Mouse (Mus musculus) natural killer cell, adult 2 months (primary cell): ENCODE results near the gene Slc30a10.

Source experiments
- DNase-seq, 2 experiments: peaks; one replicate each; pipeline ENCODE4 v3.0.0; 2022; ENCODE audit warnings: low spot score in 2 of 2

Gene Slc30a10

DNA sequence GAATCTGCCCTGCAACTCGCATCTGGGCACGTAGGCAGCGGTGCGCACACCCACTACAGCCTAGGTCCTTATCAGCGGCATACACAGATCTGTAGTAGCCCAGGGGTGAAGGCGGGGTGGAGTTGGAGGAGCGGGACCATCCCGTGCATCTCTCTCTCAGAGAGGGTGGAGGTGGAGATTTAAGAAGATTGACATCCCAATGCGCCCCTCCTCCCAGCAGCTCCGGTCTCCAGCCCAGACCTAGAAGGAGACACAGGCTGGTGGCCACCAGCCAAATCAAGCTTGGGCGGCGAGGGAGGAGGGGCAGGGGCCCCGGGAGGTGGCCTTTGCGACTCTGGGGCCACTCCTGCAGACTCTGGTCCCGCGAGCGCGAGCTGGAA lies at the start of gene Slc30a10:
Gene Slc30a10 (plus strand): TSS at position 274 of the 380 bp plus-strand sequence.
- no peak for DNase-seq

- DNase-seq = no peak
Measured at GRCm38 (mm10) chr1:185405921-185406320, 48.7 kb upstream of the Slc30a10 start.

- DNase-seq = no peak
Measured at GRCm38 (mm10) chr1:185409831-185410230, 44.8 kb upstream of the Slc30a10 start.

GRCm38 (mm10) chr1:185418011-185418410 lies 36.6 kb upstream of the Slc30a10 start:
- no peak for DNase-seq

GRCm38 (mm10) chr1:185419805-185420204 lies 34.8 kb upstream of the Slc30a10 start:
- no peak for DNase-seq

- no peak for DNase-seq
Measured at GRCm38 (mm10) chr1:185420776-185421175, 33.9 kb upstream of the Slc30a10 start.

- no peak for DNase-seq
Measured at GRCm38 (mm10) chr1:185426583-185426982, 28.1 kb upstream of the Slc30a10 start.

DNA sequence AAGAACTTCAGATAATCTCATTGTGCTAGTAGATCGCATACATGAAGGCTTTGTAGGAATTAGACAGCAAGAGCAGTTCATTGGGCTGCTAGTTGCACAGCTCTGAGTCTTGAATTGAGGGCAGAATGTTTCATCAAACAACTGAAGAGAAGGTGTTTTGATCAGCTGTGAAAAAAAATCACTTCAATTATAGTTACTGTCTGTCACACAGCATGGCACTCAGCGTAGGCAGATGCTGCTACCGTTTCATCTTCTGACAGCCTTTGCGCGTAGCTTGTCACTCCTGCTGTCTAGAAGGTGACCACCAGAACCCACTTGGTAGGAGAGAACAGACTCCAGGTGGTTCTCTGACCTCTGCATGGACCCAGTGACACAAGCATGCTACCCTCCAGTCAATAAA lies 24.2 kb upstream of the Slc30a10 start:
- no peak for DNase-seq

DNA sequence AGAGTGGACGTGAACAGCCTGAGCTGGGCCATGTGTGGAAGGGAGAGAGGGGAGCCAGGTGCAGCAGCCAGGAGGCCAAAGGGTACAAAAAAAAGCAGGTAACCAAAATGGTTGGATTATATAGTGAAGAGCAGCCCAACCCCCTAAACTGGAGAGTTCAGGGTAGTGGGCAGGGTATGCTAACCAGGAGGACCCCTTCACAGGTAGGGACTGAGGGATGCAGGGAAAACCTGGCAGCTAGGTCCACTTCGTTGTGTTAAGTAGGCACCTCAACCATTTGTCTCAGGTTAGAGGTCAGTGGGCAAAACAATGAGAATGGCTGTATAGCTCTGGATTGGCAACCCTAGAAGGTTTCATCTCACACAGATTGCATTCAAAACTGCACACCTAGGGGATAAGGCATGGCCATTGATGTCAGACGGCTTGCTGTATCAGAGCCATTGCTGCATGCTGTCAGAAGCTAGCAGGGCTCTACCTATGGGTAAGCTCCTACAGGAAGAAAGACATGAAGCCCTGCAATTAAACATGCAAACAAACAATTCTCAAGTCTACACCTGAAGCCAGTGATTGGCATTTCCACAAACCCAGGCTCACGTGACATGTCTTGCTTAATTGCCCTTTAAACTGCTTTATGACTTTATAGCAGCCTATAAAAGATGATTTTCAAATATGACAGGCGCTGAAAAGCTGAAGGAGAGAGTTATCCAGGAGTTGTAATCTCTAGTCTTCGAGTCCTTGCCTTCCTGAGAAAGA lies 23.2 kb upstream of the Slc30a10 start:
- no peak for DNase-seq

GRCm38 (mm10) chr1:185431998-185432317 lies 22.7 kb upstream of the Slc30a10 start:
- no peak for DNase-seq

GRCm38 (mm10) chr1:185433112-185433511 lies 21.5 kb upstream of the Slc30a10 start:
- no peak for DNase-seq

GRCm38 (mm10) chr1:185438841-185439580 lies 15.6 kb upstream of the Slc30a10 start:
- no peak for DNase-seq

- no peak for DNase-seq
Measured at GRCm38 (mm10) chr1:185441703-185442472, 12.8 kb upstream of the Slc30a10 start.

DNA sequence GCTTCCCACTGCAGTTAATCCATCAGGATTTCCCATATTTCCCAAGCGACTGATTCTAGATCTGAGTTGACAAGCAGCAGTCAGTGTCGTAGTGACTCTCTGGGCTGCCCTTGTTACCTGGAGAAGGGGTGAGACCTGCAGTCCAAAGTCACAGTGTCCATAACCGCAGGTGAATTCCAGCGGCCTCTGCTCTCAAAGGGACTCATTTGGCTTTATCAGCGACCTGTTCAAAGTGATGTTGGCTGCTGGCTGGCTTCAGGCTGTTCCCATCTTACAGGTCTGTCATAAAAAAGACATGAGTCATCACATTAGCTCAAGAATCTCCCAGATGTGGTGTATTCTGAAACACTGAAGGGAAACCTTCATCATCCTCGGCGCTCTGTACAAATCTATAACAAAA lies 5.7 kb upstream of the Slc30a10 start:
- DNase-seq = no peak

- DNase-seq = no peak
Measured at GRCm38 (mm10) chr1:185449727-185450126, 4.9 kb upstream of the Slc30a10 start.

DNA sequence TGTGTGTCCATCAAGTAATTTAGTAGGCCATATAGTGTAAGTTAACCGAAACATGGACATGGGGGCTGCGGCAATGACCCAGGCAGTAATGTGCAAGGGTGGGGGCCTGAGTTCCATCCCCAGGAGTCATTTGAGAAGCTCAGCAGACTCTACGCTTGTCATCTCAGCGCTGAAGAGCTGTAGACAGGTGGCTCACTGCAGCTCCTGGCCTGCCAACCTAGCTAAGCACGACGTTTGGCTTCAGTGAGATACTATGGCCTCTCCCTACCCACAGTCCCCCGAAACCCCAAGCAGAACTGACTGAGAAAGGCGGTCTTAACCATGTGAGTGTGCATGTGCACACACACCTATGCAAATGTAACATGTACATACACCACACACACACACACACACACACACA lies 3.6 kb upstream of the Slc30a10 start:
- no peak for DNase-seq

GRCm38 (mm10) chr1:185451495-185451894 lies 3.2 kb upstream of the Slc30a10 start:
- DNase-seq = no peak

- no peak for DNase-seq
Measured at GRCm38 (mm10) chr1:185452461-185452860, 2.2 kb upstream of the Slc30a10 start.

DNA sequence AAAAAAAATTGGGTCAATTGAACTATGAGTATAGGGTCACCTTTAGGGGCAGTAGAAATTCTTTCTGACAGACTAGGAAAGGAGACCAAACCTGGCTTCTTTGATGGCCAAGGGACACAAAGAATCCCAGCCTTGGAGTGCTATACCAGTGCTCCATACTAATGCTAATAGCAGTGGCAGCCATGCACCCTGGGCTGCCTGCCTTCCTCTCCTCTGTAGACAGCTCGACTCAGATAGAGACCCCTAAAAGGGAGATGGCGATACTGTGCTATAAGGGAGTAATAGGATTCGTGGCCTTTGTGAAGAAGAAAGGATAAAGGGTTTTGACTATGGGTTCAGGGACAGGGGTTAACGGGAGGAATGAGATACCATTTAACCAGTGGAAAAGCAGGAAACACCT lies 504 bp upstream of the Slc30a10 start:
- no peak for DNase-seq

DNA sequence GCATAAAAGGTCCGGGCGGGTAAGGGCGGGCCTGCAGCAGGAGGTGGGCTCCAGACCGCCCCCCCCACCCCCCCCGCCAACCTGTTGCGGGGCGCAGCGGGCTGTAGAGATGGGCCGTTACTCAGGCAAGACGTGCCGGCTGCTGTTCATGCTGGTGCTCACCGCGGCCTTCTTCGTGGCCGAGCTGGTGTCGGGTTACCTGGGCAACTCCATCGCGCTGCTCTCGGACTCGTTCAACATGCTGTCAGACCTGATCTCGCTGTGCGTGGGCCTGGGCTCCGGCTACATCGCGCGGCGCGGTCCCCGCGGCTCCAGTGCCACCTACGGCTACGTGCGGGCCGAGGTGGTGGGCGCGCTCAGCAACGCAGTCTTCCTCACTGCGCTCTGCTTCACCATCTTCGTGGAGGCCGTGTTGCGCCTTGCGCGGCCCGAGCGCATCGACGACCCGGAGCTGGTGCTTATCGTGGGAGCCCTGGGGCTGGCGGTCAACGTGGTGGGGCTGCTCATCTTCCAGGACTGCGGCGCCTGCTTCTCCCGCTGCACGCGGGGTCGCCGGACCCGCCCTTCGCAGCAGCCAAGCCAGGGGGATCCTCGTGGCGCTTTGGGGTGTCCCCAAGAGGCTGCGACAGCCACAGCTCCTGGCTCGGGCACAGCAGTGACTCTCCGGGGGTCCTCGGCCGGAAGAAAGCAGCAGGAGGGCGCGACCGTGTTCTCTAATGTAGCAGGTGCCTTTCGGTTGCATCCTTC lies 480 bp downstream of the Slc30a10 start:
- no peak for DNase-seq

DNA sequence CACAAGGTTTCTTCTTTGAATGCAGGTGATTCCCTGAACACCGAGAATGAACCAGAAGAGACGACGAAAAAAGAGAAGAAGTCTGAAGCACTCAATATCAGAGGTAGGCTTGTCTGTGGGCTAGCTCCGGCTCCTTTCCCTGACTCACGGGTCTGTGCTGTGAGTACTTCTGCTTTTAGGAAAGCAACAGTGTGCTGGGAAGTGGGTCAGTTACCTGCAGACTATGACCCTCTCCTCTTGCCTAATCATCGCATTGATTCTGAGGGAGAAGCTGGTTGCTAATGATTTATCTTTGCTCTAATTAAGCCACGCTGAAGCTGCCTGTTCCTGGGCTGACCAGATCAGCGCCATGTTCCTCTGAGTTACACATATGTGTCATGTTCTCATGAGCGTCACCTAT lies 1.7 kb downstream of the Slc30a10 start:
- no peak for DNase-seq

GRCm38 (mm10) chr1:185460096-185460495 lies 5.4 kb downstream of the Slc30a10 start:
- no peak for DNase-seq
